Mouse (Mus musculus): ENCODE results near the gene Thap12.

DNA sequence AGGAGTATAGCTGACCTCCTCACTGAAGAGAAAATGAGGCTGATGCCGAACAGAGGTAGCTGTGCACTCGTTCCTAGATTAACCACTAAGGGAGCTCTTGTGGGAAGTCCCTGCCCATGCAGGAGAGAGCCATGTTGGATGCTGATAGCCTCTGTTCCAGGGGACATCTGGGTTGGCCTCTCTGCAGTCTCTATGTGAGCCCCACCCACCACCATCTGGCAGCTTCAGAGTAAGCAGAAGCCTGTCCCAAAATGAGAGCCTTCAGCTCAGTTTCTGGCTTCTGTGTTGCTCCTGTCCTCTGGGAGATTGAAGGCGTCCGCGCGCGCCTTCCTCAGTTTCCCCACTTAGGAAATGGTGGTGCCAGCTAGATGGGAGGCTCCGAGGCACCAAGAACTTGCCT is 53.7 kb downstream of the Thap12 start:
- TF ChIP-seq CTCF (IDR thresholded peaks at IDR 0.05; ENCODE audit: borderline replicate concordance, extremely low read depth, insufficient read depth, insufficient read length) = no peak
- no peak for TF ChIP-seq POLR2A (IDR thresholded peaks at IDR 0.05; ENCODE audit: borderline replicate concordance, extremely low read depth, insufficient read depth, insufficient read length, poor library complexity, severe bottlenecking)
